Mouse (Mus musculus) forelimb bud, embryonic 11.5 days (tissue): Measurements from ENCODE around the gene Mindy1.
A peak's percentile ranks its signal among the peaks of the same experiment; 100 is the strongest.

ENCODE experiments used
- DNase-seq: peaks from one replicate; pipeline ENCODE4 v3.0.0-alpha.2; 2012; ENCODE audit warnings: low read depth, low spot score

The Mindy1 gene

GRCm38 (mm10) chr3:95267855-95268254, 13.3 kb upstream of the Mindy1 start:
- no peak for DNase-seq

- DNase-seq, result no peak
Measured at GRCm38 (mm10) chr3:95269789-95270188, 11.4 kb upstream of the Mindy1 start.

- no peak for DNase-seq
Measured at GRCm38 (mm10) chr3:95270766-95271364, 10.3 kb upstream of the Mindy1 start.

GRCm38 (mm10) chr3:95273471-95273870, 7.7 kb upstream of the Mindy1 start:
- no peak for DNase-seq

- no peak for DNase-seq
Measured at GRCm38 (mm10) chr3:95274453-95274852, 6.7 kb upstream of the Mindy1 start.

- no peak for DNase-seq
Measured at GRCm38 (mm10) chr3:95275161-95275560, 6.0 kb upstream of the Mindy1 start.

GRCm38 (mm10) chr3:95276428-95276934, 4.7 kb upstream of the Mindy1 start:
- no peak for DNase-seq

GRCm38 (mm10) chr3:95277149-95277551, 4.0 kb upstream of the Mindy1 start:
- DNase-seq, result no peak

- no peak for DNase-seq
Measured at GRCm38 (mm10) chr3:95280747-95281146, 398 bp upstream of the Mindy1 start.

- no peak for DNase-seq
Measured at GRCm38 (mm10) chr3:95282381-95282864, 1.3 kb downstream of the Mindy1 start.

- peak; percentile 75 for DNase-seq
Measured at GRCm38 (mm10) chr3:95282865-95283588, 1.9 kb downstream of the Mindy1 start.

GRCm38 (mm10) chr3:95283589-95283941, 2.4 kb downstream of the Mindy1 start:
- no peak for DNase-seq

GRCm38 (mm10) chr3:95284062-95284461, 2.9 kb downstream of the Mindy1 start:
- no peak for DNase-seq

GRCm38 (mm10) chr3:95284501-95285281, 3.5 kb downstream of the Mindy1 start:
- no peak for DNase-seq

GRCm38 (mm10) chr3:95285390-95285789, 4.2 kb downstream of the Mindy1 start:
- no peak for DNase-seq

- no peak for DNase-seq
Measured at GRCm38 (mm10) chr3:95286011-95286410, 4.9 kb downstream of the Mindy1 start.

GRCm38 (mm10) chr3:95286510-95286909, 5.4 kb downstream of the Mindy1 start:
- no peak for DNase-seq

- no peak for DNase-seq
Measured at GRCm38 (mm10) chr3:95287541-95287940, 6.4 kb downstream of the Mindy1 start.

- no peak for DNase-seq
Measured at GRCm38 (mm10) chr3:95289419-95289818, 8.3 kb downstream of the Mindy1 start.

GRCm38 (mm10) chr3:95290156-95290555, 9.0 kb downstream of the Mindy1 start:
- DNase-seq, result no peak

GRCm38 (mm10) chr3:95291041-95291440, 9.9 kb downstream of the Mindy1 start:
- DNase-seq, result no peak

- DNase-seq, result no peak
Measured at GRCm38 (mm10) chr3:95292899-95293298, 11.8 kb downstream of the Mindy1 start.
